Comparison of ENCODE assay signal across 9 mouse cellular contexts in genomic region chr9:123156910-123157361, GRCm38 (mm10). TPM values are rescaled to one million over a fixed set of nuclear protein-coding genes. Genes with fewer than 3 reads are reported as not detected.
DNase-seq lines count a peak whose midpoint lies in the region; ATAC-seq and TF ChIP-seq lines count a peak whose summit lies in the region.
"Had no signal": no experiment of that assay in that cellular context is flagged by ENCODE, and none has a peak within 500 bp of the region (broad histone marks: within the 10 kb centered on the region; RNA-seq: fewer than 3 reads in every experiment).

No protein-coding gene starts in this region.

- no peaks in the 10 kb centered on the region for H3K36me3 ChIP-seq in E14TG2a.4 (ENCODE audit: insufficient read depth, low read length)
- H3K36me3 ChIP-seq in hindbrain, embryonic 11.5 days (ENCODE audit: control insufficient read depth, insufficient read depth, low read length): no peaks in the 10 kb centered on the region

- peak; percentile 80 for DNase-seq in adrenal gland, postnatal 14 days
- peak; percentile 68 for DNase-seq in gastrocnemius, adult 18-20 months (ENCODE audit: low spot score)
- DNase-seq in hindbrain, embryonic 11.5 days (ENCODE audit: low spot score): peak; percentile 32
- DNase-seq in layer of hippocampus, postnatal 10 days (ENCODE audit: low spot score in 2 of 2): peak; percentile 54 to 68
- DNase-seq in lung, postnatal 4 days: peak; percentile 78 to 89
- peak; percentile 25 for DNase-seq in right cerebral cortex, postnatal 25 days

- 24% methylated on average over 30 of the region's 30 CpGs for WGBS in hindbrain, embryonic 11.5 days

- peak; percentile 72; the same call in 1 of the 2 replicates for ATAC-seq in hindbrain, embryonic 11.5 days (ENCODE audit: low FRiP score)
- ATAC-seq in inflammation-experienced regulatory T-cells, adult 6 months: no peak

- peak overlapping the region; percentile 74 for H3K4me3 ChIP-seq in E14TG2a.4 (replicated peaks; ENCODE audit: low read length)
- 0 out of 2 replicates have a peak overlapping the region, but pooled peaks have one; percentile 2 for H3K4me3 ChIP-seq in hindbrain, embryonic 11.5 days (ENCODE audit: low read depth, low read length)

- peaks cover 12% of the 10 kb centered on the region for H3K4me1 ChIP-seq in E14TG2a.4 (replicated peaks; ENCODE audit: low read depth, low read length)
- no peaks in the 10 kb centered on the region for H3K4me1 ChIP-seq in hindbrain, embryonic 11.5 days (replicated peaks; ENCODE audit: control insufficient read depth, insufficient read depth, low read length)

- no peaks in the 10 kb centered on the region; the same call in 1 of the 2 replicates for H3K9me3 ChIP-seq in E14TG2a.4 (ENCODE audit: low read length)
- H3K9me3 ChIP-seq in hindbrain, embryonic 11.5 days (ENCODE audit: control insufficient read depth, low read length): no peaks in the 10 kb centered on the region

- no peak overlapping the region for H3K27ac ChIP-seq in hindbrain, embryonic 11.5 days (ENCODE audit: low read depth, low read length)

- no peak for TF ChIP-seq CTCF in E14TG2a.4 (conservative IDR thresholded peaks at IDR 0.05; ENCODE audit: low read length)

- no peak overlapping the region for H3K9ac ChIP-seq in hindbrain, embryonic 11.5 days (ENCODE audit: low read depth, low read length)

- H3K27me3 ChIP-seq in E14TG2a.4 (ENCODE audit: insufficient read depth, low read length): peaks cover 19% of the 10 kb centered on the region
- H3K27me3 ChIP-seq in hindbrain, embryonic 11.5 days (ENCODE audit: control insufficient read depth, insufficient read depth, low read length): no peaks in the 10 kb centered on the region

- H3K4me2 ChIP-seq in hindbrain, embryonic 11.5 days (replicated peaks; ENCODE audit: low read depth, low read length): no peak overlapping the region

RNA-seq across cellular contexts. Expression of gene Clec3b, which starts 6.2 kb away (rescaled TPM):
- total RNA-seq in adrenal gland, postnatal 14 days (2021): 41.7 and 44.4 TPM in 2 replicates
- 10 to 100 TPM; 39.9 to 42.7 TPM for total RNA-seq in gastrocnemius, adult 18-20 months (2021)
- polyA plus RNA-seq in hindbrain, embryonic 11.5 days (2014; fragmentation: Nextera tagmentation; extraction: Ambion mirVana): not detected in 2 replicates
- 1 to 10 TPM; 7.2 to 7.4 TPM for total RNA-seq in layer of hippocampus, postnatal 10 days (2021)
- polyA plus RNA-seq in inflammation-experienced regulatory T-cells, adult 6 months (2017; shearing (Covaris generic)): under 1 TPM in 1 of 3 experiments, not detected in 2; 0.46 TPM

RNA-seq across cellular contexts. Expression of gene Exosc7, which starts 43.9 kb away (rescaled TPM):
- total RNA-seq in adrenal gland, postnatal 14 days (2021): 40.9 and 44.2 TPM in 2 replicates
- total RNA-seq in gastrocnemius, adult 18-20 months (2021): 10 to 100 TPM; 18.7 to 20.3 TPM
- polyA plus RNA-seq in hindbrain, embryonic 11.5 days (2014; fragmentation: Nextera tagmentation; extraction: Ambion mirVana): 104 and 106 TPM in 2 replicates
- 10 to 100 TPM; 37.9 to 49.7 TPM for total RNA-seq in layer of hippocampus, postnatal 10 days (2021)
- 100 to 1,000 TPM in 2 of 3 experiments, 10 to 100 TPM in 1; 79.7 to 114 (median 101) TPM for polyA plus RNA-seq in inflammation-experienced regulatory T-cells, adult 6 months (2017; shearing (Covaris generic))

RNA-seq across cellular contexts. Expression of gene Zdhhc3, which starts 43.9 kb away (rescaled TPM):
- 59.7 and 62.8 TPM in 2 replicates for total RNA-seq in adrenal gland, postnatal 14 days (2021)
- total RNA-seq in gastrocnemius, adult 18-20 months (2021): 10 to 100 TPM; 59.7 to 66.6 TPM
- 55.8 and 62.5 TPM in 2 replicates for polyA plus RNA-seq in hindbrain, embryonic 11.5 days (2014; fragmentation: Nextera tagmentation; extraction: Ambion mirVana)
- 10 to 100 TPM; 72.4 to 72.7 TPM for total RNA-seq in layer of hippocampus, postnatal 10 days (2021)
- 10 to 100 TPM; 11.4 to 18.2 (median 12.4) TPM for polyA plus RNA-seq in inflammation-experienced regulatory T-cells, adult 6 months (2017; shearing (Covaris generic))

RNA-seq across cellular contexts. Expression of gene Cdcp1, which starts 58.9 kb away (rescaled TPM):
- total RNA-seq in adrenal gland, postnatal 14 days (2021): 0.30 and 0.85 TPM in 2 replicates
- total RNA-seq in gastrocnemius, adult 18-20 months (2021): not detected
- polyA plus RNA-seq in hindbrain, embryonic 11.5 days (2014; fragmentation: Nextera tagmentation; extraction: Ambion mirVana): 0.66 and 1.2 TPM in 2 replicates
- under 1 TPM in 1 of 2 experiments, not detected in 1; 0.09 TPM for total RNA-seq in layer of hippocampus, postnatal 10 days (2021)
- polyA plus RNA-seq in inflammation-experienced regulatory T-cells, adult 6 months (2017; shearing (Covaris generic)): 1 to 10 TPM in 2 of 3 experiments, under 1 TPM in 1; 0.35 to 1.5 (median 1.3) TPM
- total RNA-seq: layer of hippocampus, adult 18-20 months had no signal

Comparison
In these comparisons a context has a peak if more than half of its experiments do, and no peak if none do; other contexts are left out.
1. DNase-seq: peak in every context shown above with its lines; median percentile 84 in lung, postnatal 4 days; 80 in adrenal gland, postnatal 14 days; 68 in gastrocnemius, adult 18-20 months; 61 in layer of hippocampus, postnatal 10 days; 32 in hindbrain, embryonic 11.5 days; 25 in right cerebral cortex, postnatal 25 days.